Mouse (Mus musculus): ENCODE data around the gene Pcyt2. TPM values are rescaled to one million over a fixed set of nuclear protein-coding genes. Genes with fewer than 3 reads are reported as not detected.

Pcyt2 gene
- polyA plus RNA-seq, 1 experiment from 2014 or later = 140 TPM

- Histone ChIP-seq H3K9me3 (replicated peaks) (no peaks in the 10 kb centered on the region), H3K36me3 (peaks cover 36% of the 10 kb centered on the region), H3K4me1 (peaks cover 54% of the 10 kb centered on the region), H3K4me3 (peak overlapping the region; percentile 97), H3K27me3 (ENCODE audit: low read depth, poor library complexity, severe bottlenecking) (no peaks in the 10 kb centered on the region), H3K27ac (replicated peaks) (peak overlapping the region; percentile 55; the same call in 1 of the 2 replicates)
- no peak for DNase-seq (ENCODE audit: low spot score)
- 47% methylated on average over 7 of the region's 7 CpGs for WGBS
Measured at GRCm38 (mm10) chr11:120630881-120631725, 13.4 kb upstream of the Pcyt2 start.

GRCm38 (mm10) chr11:120630401-120630871 lies 12.7 kb upstream of the Pcyt2 start:
- no peak for DNase-seq (ENCODE audit: low spot score)

GRCm38 (mm10) chr11:120629911-120630310 lies 12.2 kb upstream of the Pcyt2 start:
- H3K4me3 ChIP-seq = peak overlapping the region; percentile 97

More at GRCm38 (mm10) chr11:120630401-120630871, 12.7 kb upstream of the Pcyt2 start:
- H3K9me3 ChIP-seq (replicated peaks) = no peaks in the 10 kb centered on the region
- peak overlapping the region; percentile 55 for H3K27ac ChIP-seq (replicated peaks)
- peaks cover 59% of the 10 kb centered on the region for H3K4me1 ChIP-seq
- H3K27me3 ChIP-seq (ENCODE audit: low read depth, poor library complexity, severe bottlenecking) = no peaks in the 10 kb centered on the region
- peaks cover 36% of the 10 kb centered on the region for H3K36me3 ChIP-seq
- WGBS = 29% methylated on average over 5 of the region's 5 CpGs
- peak overlapping the region; percentile 97 for H3K4me3 ChIP-seq

DNA sequence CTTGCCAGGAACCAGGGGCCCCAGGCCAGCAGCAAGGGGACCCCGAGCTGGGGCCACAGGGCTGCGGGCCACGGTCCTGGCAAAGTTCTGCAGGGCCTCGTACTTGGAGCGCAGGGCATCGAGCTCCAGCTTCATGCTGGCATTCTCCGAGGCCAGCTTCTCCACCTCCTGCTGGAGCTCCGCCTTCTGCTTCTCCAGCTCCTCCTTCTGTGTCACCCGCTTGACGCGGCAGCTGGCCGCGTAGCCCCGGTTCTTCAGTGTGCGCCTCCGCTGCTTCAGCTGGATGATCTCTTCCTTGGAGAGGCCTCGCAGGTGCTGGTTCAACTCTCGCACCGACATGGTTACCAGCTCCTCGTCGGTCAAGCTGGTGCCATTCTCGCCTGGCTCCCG lies 11.6 kb upstream of the Pcyt2 start:
- no peak for DNase-seq (ENCODE audit: low spot score)
- WGBS = 72% methylated on average over 23 of the region's 23 CpGs
- Histone ChIP-seq H3K9me3 (replicated peaks) (no peaks in the 10 kb centered on the region), H3K36me3 (peaks cover 36% of the 10 kb centered on the region), H3K4me1 (peaks cover 64% of the 10 kb centered on the region), H3K27ac (replicated peaks) (no peak overlapping the region; the same call in 1 of the 2 replicates), H3K4me3 (peak overlapping the region; percentile 97; the same call in 1 of the 2 replicates), H3K27me3 (ENCODE audit: low read depth, poor library complexity, severe bottlenecking) (no peaks in the 10 kb centered on the region)

More at GRCm38 (mm10) chr11:120629911-120630310, 12.2 kb upstream of the Pcyt2 start:
- Histone ChIP-seq H3K9me3 (replicated peaks) (no peaks in the 10 kb centered on the region), H3K4me1 (peaks cover 64% of the 10 kb centered on the region), H3K36me3 (peaks cover 36% of the 10 kb centered on the region), H3K27me3 (ENCODE audit: low read depth, poor library complexity, severe bottlenecking) (no peaks in the 10 kb centered on the region), H3K27ac (replicated peaks) (peak overlapping the region; percentile 55)
- DNase-seq (ENCODE audit: low spot score) = peak; percentile 31
- WGBS = 27% methylated on average over 7 of the region's 7 CpGs

DNA sequence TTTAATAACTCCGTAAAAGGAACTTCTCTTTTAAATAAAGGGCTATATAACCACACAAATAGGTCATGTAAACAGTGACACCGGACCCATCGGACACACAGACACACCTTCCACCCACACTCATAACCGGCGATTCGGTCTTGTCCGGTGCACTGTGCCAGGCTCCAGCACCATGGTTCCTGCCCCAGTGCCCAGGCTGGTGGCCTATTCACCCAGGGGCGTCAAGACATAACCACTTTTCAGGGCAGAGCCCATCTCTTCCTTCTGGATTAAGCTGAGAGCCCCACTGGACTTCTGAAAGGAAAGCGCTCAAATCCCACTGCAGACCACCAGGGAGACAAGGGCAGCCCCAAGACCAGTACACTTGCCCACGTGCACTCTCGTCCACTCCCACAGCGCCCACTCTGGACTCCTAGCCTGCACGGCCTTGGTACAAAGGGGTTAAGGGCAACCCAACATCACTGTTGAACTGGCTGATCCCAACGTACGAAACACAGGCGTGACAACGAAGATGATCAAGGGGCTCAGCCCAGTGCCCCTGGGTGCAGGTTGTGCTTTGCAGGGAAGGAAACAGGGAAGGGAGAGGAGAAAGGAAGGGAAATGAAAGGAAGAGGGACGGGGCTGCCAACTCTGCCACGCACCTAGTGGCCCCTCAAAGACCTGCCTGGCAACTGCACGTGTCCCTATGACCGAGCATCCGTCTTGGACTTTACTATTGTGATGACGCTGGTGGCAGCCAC lies 11.0 kb upstream of the Pcyt2 start:
- Histone ChIP-seq H3K36me3 (peaks cover 36% of the 10 kb centered on the region), H3K27me3 (ENCODE audit: low read depth, poor library complexity, severe bottlenecking) (no peaks in the 10 kb centered on the region), H3K4me1 (peaks cover 64% of the 10 kb centered on the region), H3K9me3 (replicated peaks) (no peaks in the 10 kb centered on the region), H3K27ac (replicated peaks) (no peak overlapping the region; the same call in 1 of the 2 replicates), H3K4me3 (peak overlapping the region; percentile 97; the same call in 1 of the 2 replicates)
- WGBS = 96% methylated on average over 23 of the region's 23 CpGs
- no peak for DNase-seq (ENCODE audit: low spot score)

DNA sequence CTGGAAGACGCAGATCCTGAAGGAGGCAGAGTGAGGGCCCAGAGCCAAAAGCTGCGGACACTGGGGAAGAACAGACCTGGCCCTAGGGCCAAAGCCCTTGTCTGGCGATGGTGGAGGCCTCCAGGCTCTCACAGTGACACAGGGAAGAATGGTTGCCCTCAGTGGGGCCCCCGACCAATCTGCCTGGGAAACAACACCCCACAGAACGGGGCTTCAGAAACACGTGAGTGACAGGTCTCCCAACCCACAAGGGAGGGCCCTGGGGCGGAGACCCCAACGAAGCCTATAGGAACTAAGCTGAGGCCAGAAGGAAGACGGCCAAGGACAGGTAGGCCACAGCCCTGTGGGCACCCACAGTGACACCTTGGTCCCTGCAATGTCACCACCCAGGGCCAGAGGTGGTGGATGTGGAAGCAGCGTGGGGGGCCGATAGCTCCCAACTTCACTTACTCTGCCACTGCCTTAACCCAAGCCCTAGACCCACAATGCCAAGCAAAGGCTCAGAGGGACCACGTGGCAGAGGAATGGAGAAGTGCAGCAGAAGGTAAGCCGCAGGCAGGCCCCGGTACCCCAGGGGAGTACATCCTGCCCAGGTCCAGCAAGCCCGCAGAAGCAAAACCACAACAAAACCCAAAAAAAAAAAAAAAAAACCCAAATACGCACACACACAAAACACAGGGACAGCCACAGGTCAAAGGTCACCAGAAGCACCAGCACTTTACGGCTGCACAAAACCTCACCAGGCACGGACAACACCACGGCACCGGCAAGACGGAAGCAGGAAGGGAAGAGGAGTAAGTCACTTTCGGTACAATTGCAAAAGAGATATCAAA lies 9.9 kb upstream of the Pcyt2 start:
- peak overlapping the region; percentile 7 for H3K4me3 ChIP-seq
- peaks cover 45% of the 10 kb centered on the region for H3K36me3 ChIP-seq
- H3K9me3 ChIP-seq (replicated peaks) = no peaks in the 10 kb centered on the region
- H3K27ac ChIP-seq (replicated peaks) = no peak overlapping the region
- DNase-seq (ENCODE audit: low spot score) = no peak
- peaks cover 65% of the 10 kb centered on the region for H3K4me1 ChIP-seq
- 83% methylated on average over 22 of the region's 22 CpGs for WGBS
- H3K27me3 ChIP-seq (ENCODE audit: low read depth, poor library complexity, severe bottlenecking) = no peaks in the 10 kb centered on the region

DNA sequence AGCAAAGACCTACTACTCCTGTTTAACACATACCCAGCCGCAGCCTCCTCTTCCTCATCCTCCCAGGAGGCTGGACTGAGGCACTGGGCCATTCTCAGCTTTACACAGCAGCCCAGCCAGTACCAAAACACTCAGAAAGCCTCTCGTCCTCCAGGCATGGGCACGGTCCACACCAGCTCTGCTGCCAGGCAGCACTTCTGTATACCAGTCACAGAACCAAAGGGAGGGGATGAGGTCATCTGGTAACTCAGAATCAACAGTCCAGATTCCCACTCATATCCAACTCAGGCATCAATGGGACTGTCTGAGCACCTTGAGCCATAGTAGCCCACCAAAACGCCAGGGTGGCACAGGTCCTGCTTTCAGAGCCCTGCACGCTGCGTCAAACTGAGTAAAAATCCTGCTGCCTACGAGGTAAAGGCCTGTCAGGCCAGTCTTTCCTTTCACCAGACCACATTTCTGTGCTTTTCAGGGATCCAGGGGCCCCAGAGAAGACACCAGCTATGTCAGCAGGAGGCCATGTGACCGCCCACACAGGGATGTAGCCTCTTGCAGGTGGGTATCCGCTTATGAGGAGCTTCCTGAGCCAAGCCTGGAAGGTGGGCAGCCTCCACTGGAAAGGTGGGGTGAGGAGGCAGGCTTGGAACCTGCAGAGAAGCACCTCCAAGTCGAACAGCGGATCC lies 9.2 kb upstream of the Pcyt2 start:
- peaks cover 58% of the 10 kb centered on the region for H3K4me1 ChIP-seq
- WGBS = 90% methylated on average over 11 of the region's 11 CpGs
- H3K36me3 ChIP-seq = peaks cover 52% of the 10 kb centered on the region

GRCm38 (mm10) chr11:120625152-120625775 lies 7.5 kb upstream of the Pcyt2 start, which contains the start of gene Sirt7:
Gene Sirt7 (minus strand): TSS chr11:120625240.
- peak within 1 kb of the TSS; percentile 97 for H3K4me3 ChIP-seq
- H3K27me3 ChIP-seq (ENCODE audit: low read depth, poor library complexity, severe bottlenecking) = no peaks in the 10 kb centered on the region
- H3K9me3 ChIP-seq (replicated peaks) = no peaks in the 10 kb centered on the region
- H3K27ac ChIP-seq (replicated peaks) = peak within 1 kb of the TSS; percentile 85
- 22% methylated on average over 5 of the region's 5 CpGs for WGBS
- peaks cover 41% of the 10 kb centered on the region for H3K4me1 ChIP-seq
- H3K36me3 ChIP-seq = peaks cover 67% of the 10 kb centered on the region
- no peak for DNase-seq (ENCODE audit: low spot score)

More for the DNA sequence above, 9.2 kb upstream of the Pcyt2 start:
- no peak overlapping the region for H3K27ac ChIP-seq (replicated peaks)
- H3K9me3 ChIP-seq (replicated peaks) = no peaks in the 10 kb centered on the region
- H3K27me3 ChIP-seq (ENCODE audit: low read depth, poor library complexity, severe bottlenecking) = no peaks in the 10 kb centered on the region
- no peak for DNase-seq (ENCODE audit: low spot score)
- H3K4me3 ChIP-seq = peak overlapping the region; percentile 7

GRCm38 (mm10) chr11:120624680-120625111 lies 7.0 kb upstream of the Pcyt2 start:
- Histone ChIP-seq H3K9me3 (replicated peaks) (no peaks in the 10 kb centered on the region), H3K27me3 (ENCODE audit: low read depth, poor library complexity, severe bottlenecking) (no peaks in the 10 kb centered on the region), H3K4me3 (peak overlapping the region; percentile 97), H3K36me3 (peaks cover 69% of the 10 kb centered on the region), H3K27ac (replicated peaks) (peak overlapping the region; percentile 85), H3K4me1 (peaks cover 35% of the 10 kb centered on the region)
- peak; percentile 87 for DNase-seq (ENCODE audit: low spot score)
- WGBS = under 1% methylated on average over 52 of the region's 53 CpGs

DNA sequence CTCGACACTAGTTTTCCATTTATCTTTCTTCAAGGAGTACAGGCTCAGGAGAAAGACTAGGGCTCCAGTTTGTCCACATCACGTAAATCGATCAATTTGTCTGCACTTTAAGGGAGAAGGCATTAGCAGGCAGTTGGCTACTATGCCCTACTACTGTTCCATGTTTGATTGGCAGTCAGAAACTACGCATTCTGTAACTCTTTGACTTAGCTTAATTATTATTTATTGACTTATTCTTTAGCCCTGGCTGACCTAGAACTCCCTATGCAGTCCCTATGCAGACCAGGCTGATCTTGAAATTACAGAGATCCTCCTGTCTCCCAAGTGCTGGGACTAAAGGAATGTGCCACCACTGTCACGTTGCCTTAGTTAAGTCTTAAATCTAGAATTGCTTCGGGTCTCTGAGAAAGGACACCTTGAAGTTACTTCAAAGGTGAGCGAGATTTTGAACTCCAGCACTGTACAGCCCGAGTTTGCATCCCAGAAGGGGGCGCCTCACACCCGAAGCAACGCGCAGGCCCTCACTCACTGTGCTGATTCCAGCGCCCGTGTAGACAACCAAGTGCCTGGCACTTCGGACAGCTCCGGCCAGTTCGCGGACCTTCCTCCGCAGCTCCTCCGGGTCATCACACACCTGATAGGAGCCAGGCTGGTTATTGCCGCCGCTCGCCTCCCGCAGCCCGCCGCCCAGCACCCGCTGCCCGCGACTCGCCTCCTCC lies 6.4 kb upstream of the Pcyt2 start:
- WGBS = 12% methylated on average over 30 of the region's 30 CpGs
- H3K36me3 ChIP-seq = peaks cover 69% of the 10 kb centered on the region
- H3K4me3 ChIP-seq = peak overlapping the region; percentile 97
- H3K27me3 ChIP-seq (ENCODE audit: low read depth, poor library complexity, severe bottlenecking) = no peaks in the 10 kb centered on the region
- peak overlapping the region; percentile 85 for H3K27ac ChIP-seq (replicated peaks)
- H3K9me3 ChIP-seq (replicated peaks) = no peaks in the 10 kb centered on the region
- DNase-seq (ENCODE audit: low spot score) = peak; percentile 62
- H3K4me1 ChIP-seq = peaks cover 30% of the 10 kb centered on the region

GRCm38 (mm10) chr11:120622805-120623204 lies 5.1 kb upstream of the Pcyt2 start:
- DNase-seq (ENCODE audit: low spot score) = no peak
- Histone ChIP-seq H3K9me3 (replicated peaks) (no peaks in the 10 kb centered on the region), H3K27ac (replicated peaks) (no peak overlapping the region), H3K4me3 (no peak overlapping the region), H3K4me1 (peaks cover 34% of the 10 kb centered on the region), H3K27me3 (ENCODE audit: low read depth, poor library complexity, severe bottlenecking) (no peaks in the 10 kb centered on the region), H3K36me3 (peaks cover 72% of the 10 kb centered on the region)
- WGBS = 92% methylated on average over 6 of the region's 6 CpGs

All from midbrain, embryonic 10.5 days (tissue).